Mouse (Mus musculus) CH12.LX (cell line): ENCODE data around the gene Dnajc25. TPM values are rescaled to one million over a fixed set of nuclear protein-coding genes. Genes with fewer than 3 reads are reported as not detected.

Experiments used
- DNase-seq: peaks from one replicate; pipeline ENCODE4 v3.0.0-alpha.2; 2013; ENCODE audit errors: extremely low read depth
- H3K27ac ChIP-seq: 2 replicates; pipeline ENCODE4 v1.5.1; 2012; ENCODE audit warnings: low read depth, mild to moderate bottlenecking, control low read depth, moderate library complexity; ENCODE audit not compliant: insufficient read depth
- H3K27me3 ChIP-seq: replicated peaks from 2 replicates; pipeline ENCODE3; 2012; ENCODE audit warnings: inconsistent platforms
- H3K36me3 ChIP-seq, 2 experiments: replicated peaks in 1 of 2; 2 replicates each; pipeline versions ENCODE3 to v1.6.1; 2012; ENCODE audit warnings: inconsistent platforms in 1 of 2, low read length in 1 of 2, mild to moderate bottlenecking in 1 of 2, mixed read lengths in 1 of 2, moderate library complexity in 1 of 2; ENCODE audit not compliant: control insufficient read depth in 1 of 2, insufficient read depth in 1 of 2
- H3K4me1 ChIP-seq, 2 experiments: 2 replicates each; pipeline ENCODE4 v1.6.1; 2012; ENCODE audit warnings: inconsistent platforms in 1 of 2, moderate library complexity in 1 of 2; ENCODE audit not compliant: insufficient read depth in 2 of 2, control insufficient read depth in 1 of 2
- H3K4me2 ChIP-seq: 2 replicates; pipeline ENCODE4 v1.6.1; 2012; ENCODE audit warnings: low read depth, mild to moderate bottlenecking, control low read depth; ENCODE audit not compliant: poor library complexity, insufficient read depth, severe bottlenecking
- H3K4me3 ChIP-seq, 3 experiments: fragments of 150-350 bp in 1 of 3; sonication (generic) in 1 of 3; replicated peaks in 1 of 3; 2 replicates each; pipeline versions ENCODE3 to v1.5.1; 2011 to 2012; ENCODE audit warnings: low read depth in 2 of 3, low read length in 2 of 3, mild to moderate bottlenecking in 2 of 3, moderate library complexity in 2 of 3, control low read depth in 1 of 3, improper control_type of control experiment in 1 of 3, inconsistent platforms in 1 of 3, mixed read lengths in 1 of 3; ENCODE audit not compliant: poor library complexity in 1 of 3
- H3K79me2 ChIP-seq: replicated peaks from 2 replicates; pipeline ENCODE4 v1.6.1; 2012; ENCODE audit warnings: mild to moderate bottlenecking, moderate library complexity; ENCODE audit not compliant: control insufficient read depth, poor library complexity, insufficient read depth, severe bottlenecking; ENCODE audit errors: extremely low read depth
- H3K9ac ChIP-seq: 2 replicates; pipeline ENCODE4 v1.6.1; 2012; ENCODE audit warnings: low read depth, mild to moderate bottlenecking, control low read depth, moderate library complexity; ENCODE audit not compliant: insufficient read depth
- H3K9me3 ChIP-seq: replicated peaks from 2 replicates; pipeline ENCODE3; 2012; ENCODE audit warnings: low read length, inconsistent platforms, mixed read lengths
- BHLHE40 ChIP-seq: IDR thresholded peaks from 2 replicates; pipeline ENCODE4 v1.6.1; 2011; ENCODE audit warnings: mild to moderate bottlenecking, low read depth, low read length, improper control_type of control experiment
- CHD1 ChIP-seq: IDR thresholded peaks from 2 replicates; pipeline ENCODE4 v1.6.1; 2012; ENCODE audit warnings: low read depth, low read length, improper control_type of control experiment, inconsistent platforms
- CHD2 ChIP-seq: IDR thresholded peaks from 2 replicates; pipeline ENCODE4 v1.6.1; 2011; ENCODE audit warnings: low read length, improper control_type of control experiment
- CTCF ChIP-seq, 2 experiments: IDR thresholded peaks in 1 of 2; conservative IDR thresholded peaks in 1 of 2; 2 replicates each; pipeline ENCODE4 v1.5.1; 2011 to 2012; ENCODE audit warnings: low read depth in 2 of 2, low read length in 2 of 2, improper control_type of control experiment in 1 of 2, inconsistent platforms in 1 of 2, mild to moderate bottlenecking in 1 of 2, moderate library complexity in 1 of 2
- E2F4 ChIP-seq: IDR thresholded peaks from 2 replicates; pipeline ENCODE4 v1.6.1; 2011; ENCODE audit warnings: low read depth, low read length, improper control_type of control experiment; ENCODE audit not compliant: insufficient replicate concordance
- ELF1 ChIP-seq: IDR thresholded peaks from 2 replicates; pipeline ENCODE4 v1.6.1; 2014; ENCODE audit warnings: low read depth, mild to moderate bottlenecking, inconsistent platforms, low read length, improper control_type of control experiment
- HCFC1 ChIP-seq: IDR thresholded peaks from 2 replicates; pipeline ENCODE4 v1.6.1; 2012; ENCODE audit warnings: low read depth, mild to moderate bottlenecking, inconsistent platforms, low read length, improper control_type of control experiment
- JUN ChIP-seq: IDR thresholded peaks from 2 replicates; pipeline ENCODE4 v1.6.1; 2011; ENCODE audit warnings: low read depth, mild to moderate bottlenecking, low read length, improper control_type of control experiment, moderate library complexity; ENCODE audit not compliant: insufficient read depth
- JUND ChIP-seq: conservative IDR thresholded peaks from 2 replicates; pipeline ENCODE4 v1.6.1; 2011; ENCODE audit warnings: low read depth, low read length, improper control_type of control experiment
- KAT2A ChIP-seq: IDR thresholded peaks from 2 replicates; pipeline ENCODE4 v1.6.1; 2012; ENCODE audit warnings: low read length, improper control_type of control experiment, inconsistent platforms; ENCODE audit not compliant: insufficient replicate concordance
- MXI1 ChIP-seq: IDR thresholded peaks from 2 replicates; pipeline ENCODE4 v1.6.1; 2011; ENCODE audit warnings: mild to moderate bottlenecking, low read depth, low read length, improper control_type of control experiment
- MYC ChIP-seq: IDR thresholded peaks from 2 replicates; pipeline ENCODE4 v1.6.1; 2011; ENCODE audit warnings: low read depth, mild to moderate bottlenecking, improper control_type of control experiment, low read length
- PAX5 ChIP-seq: IDR thresholded peaks from 2 replicates; pipeline ENCODE4 v1.6.1; 2012; ENCODE audit warnings: low read length, inconsistent platforms, mixed read lengths
- POLR2A ChIP-seq: IDR thresholded peaks from 2 replicates; pipeline ENCODE4 v1.6.1; 2011; ENCODE audit warnings: low read depth, mild to moderate bottlenecking, improper control_type of control experiment, low read length
- POLR2AphosphoS2 ChIP-seq: IDR thresholded peaks from 2 replicates; pipeline ENCODE4 v1.6.1; 2011; ENCODE audit warnings: low read depth, low read length, improper control_type of control experiment
- RAD21 ChIP-seq: IDR thresholded peaks from 2 replicates; pipeline ENCODE4 v1.6.1; 2011; ENCODE audit warnings: low read depth, mild to moderate bottlenecking, low read length, improper control_type of control experiment, moderate library complexity
- RCOR1 ChIP-seq: conservative IDR thresholded peaks from 2 replicates; pipeline ENCODE4 v1.6.1; 2012; ENCODE audit warnings: low read depth, mild to moderate bottlenecking, inconsistent platforms, low read length, improper control_type of control experiment
- UBTF ChIP-seq: IDR thresholded peaks from 2 replicates; pipeline ENCODE4 v1.6.1; 2012; ENCODE audit warnings: low read depth, mild to moderate bottlenecking, inconsistent platforms, low read length, improper control_type of control experiment, moderate library complexity
- USF1 ChIP-seq: IDR thresholded peaks from 2 replicates; pipeline ENCODE4 v1.6.1; 2014; ENCODE audit warnings: low read depth, mild to moderate bottlenecking, inconsistent platforms, low read length, improper control_type of control experiment
- dilution Hi-C: fragments of 300-500 bp; cut with MboI; formaldehyde crosslinking; loops from 2 replicates; pipeline ENCODE4 v1.14.3; 2020; ENCODE audit warnings: low sequenced_read_pairs; ENCODE audit not compliant: extremely low pct_unique_long_range_greater_than_20kb, extremely low pct_ligation_motif_present
- in situ Hi-C: fragments of 300-500 bp; cut with MboI; formaldehyde crosslinking; loops from 3 replicates; pipeline ENCODE4 v1.14.3; 2019; ENCODE audit warnings: low sequenced_read_pairs, low pct_ligation_motif_present, low pct_unique_long_range_greater_than_20kb, mixed read lengths
- polyA plus RNA-seq: library from polyadenylated mRNA; unstranded; fragments of >175 nt; gene quantifications from 2 replicates; pipeline ENCODE4 v1.2.1, GENCODE M21; 2012; ENCODE audit warnings: low read depth; ENCODE audit not compliant: insufficient read length
- total RNA-seq, 2 experiments: library from RNA; depleted of rRNA; stranded (reverse); fragments of 300-350 nt in 1 of 2; fragments of >200 nt in 1 of 2; gene quantifications; 2 replicates each; pipeline ENCODE4 v1.2.3; 2012 to 2014

The Dnajc25 gene
- total and polyA plus RNA-seq, 3 experiments: 2.7 to 7.0 (median 3.8) TPM

DNA sequence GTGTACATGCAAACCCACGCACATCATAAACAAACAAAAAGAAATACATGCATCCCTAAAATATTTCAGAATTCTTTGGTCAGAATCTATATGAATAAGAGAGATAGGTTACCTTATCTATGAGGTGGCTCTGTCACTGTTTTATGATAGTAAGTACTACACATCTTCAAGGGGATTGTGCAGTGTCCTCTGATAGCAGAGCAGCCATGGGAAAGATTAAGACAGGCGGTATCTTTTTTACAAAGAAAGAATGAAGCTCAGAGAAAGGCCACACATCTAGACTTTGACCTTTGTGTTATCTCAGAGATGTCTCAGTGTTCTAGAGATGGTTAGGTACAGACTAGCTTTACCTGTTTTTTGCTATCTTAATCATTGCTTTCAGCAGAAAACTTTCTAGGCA lies 22.1 kb downstream of the Dnajc25 start:
- dilution Hi-C loops: no loop called here

DNA sequence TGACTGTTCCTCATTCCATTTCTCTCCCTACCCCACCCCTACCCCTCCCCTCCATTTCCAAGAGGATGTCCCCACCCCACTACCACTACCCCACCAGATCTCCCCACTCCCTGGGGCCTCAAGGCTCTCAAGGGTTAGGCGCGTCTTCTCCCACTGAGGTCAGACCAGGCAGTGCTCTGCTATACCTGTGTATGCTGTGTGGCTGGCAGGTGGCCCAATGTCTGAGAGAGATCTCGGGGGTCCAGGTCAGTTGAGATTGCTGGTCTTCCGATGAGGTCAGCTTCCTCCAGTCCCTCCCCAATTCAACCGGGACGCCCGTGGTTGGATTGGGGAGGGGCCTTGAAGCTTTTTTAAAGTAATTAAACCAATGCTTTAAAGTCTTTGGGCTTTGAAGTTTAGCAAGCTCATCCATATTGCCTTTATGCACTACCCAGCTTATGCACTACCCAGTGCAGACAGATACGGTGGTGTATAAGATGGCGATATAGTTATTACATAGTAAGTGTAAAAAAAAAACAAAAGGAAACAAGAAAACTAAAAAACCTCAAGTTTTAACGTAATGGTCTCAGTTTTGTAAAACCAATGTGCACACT lies 39.6 kb downstream of the Dnajc25 start:
- Histone ChIP-seq H3K4me3 (peak overlapping the region; percentile 23 to 93 (median 79)), H3K27me3 (no peaks in the 10 kb centered on the region), H3K79me2 (no peaks in the 10 kb centered on the region), H3K9ac (peak overlapping the region; percentile 93), H3K27ac (no peak overlapping the region), H3K4me2 (0 out of 2 replicates have a peak overlapping the region, but pooled peaks have one; percentile 1), H3K4me1 (peaks cover 0 to 21% of the 10 kb centered on the region in 2 experiments; a peak in 2 of 4 replicates), H3K36me3 (peaks cover 0 to 17% of the 10 kb centered on the region in 2 experiments), H3K9me3 (peaks cover 4% of the 10 kb centered on the region)
- in situ Hi-C loops: no loop called here
- no peak for TF ChIP-seq PAX5
- TF ChIP-seq ELF1: no peak
- no peak for TF ChIP-seq RAD21
- no peak for TF ChIP-seq JUND
- no peak for TF ChIP-seq RCOR1
- TF ChIP-seq CHD2: no peak
- no peak for TF ChIP-seq KAT2A
- TF ChIP-seq UBTF: no peak
- TF ChIP-seq E2F4: no peak
- TF ChIP-seq POLR2A: no peak
- TF ChIP-seq CHD1: no peak
- no peak for TF ChIP-seq USF1
- TF ChIP-seq BHLHE40: no peak
- dilution Hi-C loops: no loop called here
- no peak for DNase-seq

More for the DNA sequence above, 22.1 kb downstream of the Dnajc25 start:
- H3K4me3 ChIP-seq: no peak overlapping the region
- no peaks in the 10 kb centered on the region for H3K4me1 ChIP-seq
- H3K9ac ChIP-seq: no peak overlapping the region
- no peaks in the 10 kb centered on the region; the same call in 1 of the 2 replicates for H3K79me2 ChIP-seq
- H3K4me2 ChIP-seq: no peak overlapping the region
- in situ Hi-C loops: no loop called here
- H3K27me3 ChIP-seq: no peaks in the 10 kb centered on the region
- TF ChIP-seq JUN (no peak), MYC (no peak), POLR2AphosphoS2 (no peak), CTCF (conservative IDR thresholded peaks at IDR 0.05 in 1 of 2, IDR thresholded peaks at IDR 0.05 in 1 of 2; ENCODE audit: low read depth in 2 of 2, low read length in 2 of 2) (no peak), MXI1 (no peak), HCFC1 (no peak), UBTF (no peak), PAX5 (no peak)
- no peak overlapping the region for H3K27ac ChIP-seq
- no peaks in the 10 kb centered on the region for H3K9me3 ChIP-seq
- peaks cover 17 to 60% of the 10 kb centered on the region in 2 experiments for H3K36me3 ChIP-seq
- no peak for DNase-seq
